Comparison of ENCODE assay signal across 25 mouse cellular contexts in the genomic region with DNA sequence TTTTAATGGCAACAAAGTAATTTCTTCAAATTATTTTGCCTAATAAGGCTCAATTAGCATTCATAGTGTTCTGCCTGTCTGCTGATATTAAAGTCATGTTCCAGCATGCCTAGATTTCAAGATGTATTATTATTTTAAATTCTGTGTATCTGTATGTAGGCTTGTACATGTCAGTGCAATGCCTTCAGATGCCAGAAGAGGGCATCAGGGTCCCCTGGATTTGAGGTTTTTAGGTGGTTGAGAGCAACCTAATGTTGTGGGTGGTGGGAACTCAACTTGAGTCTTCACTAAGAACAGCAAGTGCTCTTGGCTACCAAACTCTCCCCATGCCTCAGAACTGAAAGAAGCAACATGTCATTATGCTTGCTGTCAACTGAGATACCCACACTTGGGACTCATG. TPM values are rescaled to one million over a fixed set of nuclear protein-coding genes. Genes with fewer than 3 reads are reported as not detected.
DNase-seq lines count a peak whose midpoint lies in the region.
"Had no signal": no experiment of that assay in that cellular context is flagged by ENCODE, and none has a peak within 500 bp of the region (broad histone marks: within the 10 kb centered on the region; RNA-seq: fewer than 3 reads in every experiment).

No protein-coding gene starts in this region.

- no peaks in the 10 kb centered on the region for H3K36me3 ChIP-seq in limb, embryonic 10.5 days
- H3K36me3 ChIP-seq: embryonic facial prominence, embryonic 13.5 days; embryonic facial prominence, embryonic 15.5 days; forebrain, embryonic 10.5 days; forebrain, embryonic 12.5 days had no signal

- no peaks in the 10 kb centered on the region for H3K27me3 ChIP-seq in limb, embryonic 10.5 days (ENCODE audit: low read depth, poor library complexity, severe bottlenecking)
- H3K27me3 ChIP-seq: CH12.LX; embryonic facial prominence, embryonic 13.5 days; embryonic facial prominence, embryonic 15.5 days; forebrain, embryonic 12.5 days had no signal

- H3K4me3 ChIP-seq in limb, embryonic 10.5 days, result no peak overlapping the region
- H3K4me3 ChIP-seq: embryonic facial prominence, embryonic 13.5 days; embryonic facial prominence, embryonic 15.5 days; erythroblast, embryonic 14.5 days; forebrain, embryonic 10.5 days; forebrain, embryonic 12.5 days had no signal

- H3K27ac ChIP-seq in limb, embryonic 10.5 days, result no peak overlapping the region
- H3K27ac ChIP-seq: embryonic facial prominence, embryonic 13.5 days; embryonic facial prominence, embryonic 15.5 days; forebrain, embryonic 10.5 days; forebrain, embryonic 12.5 days had no signal

- peak; percentile 52 for DNase-seq in ES-CJ7 (ENCODE audit: low read depth, low spot score)
- DNase-seq in R1 (ENCODE audit: low read depth, low spot score), result peak; percentile 67
- DNase-seq in kidney, postnatal 25 days, result no peak
- DNase-seq in heart, adult 9 months (ENCODE audit: low spot score in 2 of 2), result no peak
- DNase-seq in limb, embryonic 10.5 days (ENCODE audit: low spot score), result no peak
- DNase-seq: adrenal gland, adult 2 months; adrenal gland, postnatal 10 days; adrenal gland, postnatal 25 days; cerebellum, adult 11 months; cerebellum, adult 18-20 months; cerebellum, adult 8-10 months; cerebellum, adult 9-11 months; cerebellum, postnatal 14 days; cerebellum, postnatal 36 days; embryo, embryonic 11 days had no signal

- H3K9me3 ChIP-seq in limb, embryonic 10.5 days (replicated peaks), result no peaks in the 10 kb centered on the region; the same call in 1 of the 2 replicates
- H3K9me3 ChIP-seq: embryonic facial prominence, embryonic 15.5 days had no signal

- H3K4me1 ChIP-seq in limb, embryonic 10.5 days, result no peaks in the 10 kb centered on the region
- H3K4me1 ChIP-seq: embryonic facial prominence, embryonic 13.5 days; embryonic facial prominence, embryonic 15.5 days; forebrain, embryonic 10.5 days; forebrain, embryonic 12.5 days had no signal

RNA-seq across cellular contexts. Expression of a gene that starts 32.3 kb away (rescaled TPM):
- polyA plus RNA-seq in limb, embryonic 10.5 days (2016; fragmentation: Nextera tagmentation; extraction: Ambion mirVana), result 0.35 TPM in 1 of 2 replicates, not detected in the other
- polyA plus RNA-seq: adrenal gland, adult 2 months; CD4-positive, CD25-positive, alpha-beta regulatory T cell, adult 4 months; embryonic facial prominence, embryonic 11.5 days; embryonic facial prominence, embryonic 13.5 days; embryonic facial prominence, embryonic 15.5 days; erythroblast, embryonic 14.5 days; forebrain, embryonic 10.5 days; forebrain, embryonic 12.5 days; forebrain, embryonic 14.5 days; forebrain, embryonic 16.5 days had no signal

Comparison
In these comparisons a context has a peak if more than half of its experiments do, and no peak if none do; other contexts are left out.
1. DNase-seq: peak in ES-CJ7 (single experiment) and R1 (single experiment); none in kidney, postnatal 25 days (0 of 2), heart, adult 9 months (0 of 2) and limb, embryonic 10.5 days (single experiment).